Mouse (Mus musculus) myocyte (in vitro differentiated cells): ENCODE data around the gene Birc6. TPM values are rescaled to one million over a fixed set of nuclear protein-coding genes. Genes with fewer than 3 reads are reported as not detected.

ENCODE experiments used
- H3K27me3 ChIP-seq: one replicate; pipeline ENCODE4 v1.6.1; 2011; ENCODE audit not compliant: control insufficient read depth, insufficient read depth, insufficient read length
- H3K36me3 ChIP-seq: one replicate; pipeline ENCODE4 v1.6.1; 2011; ENCODE audit not compliant: control insufficient read depth, insufficient read depth
- H3K4me2 ChIP-seq: one replicate; pipeline ENCODE4 v1.6.1; 2011; ENCODE audit warnings: low read depth, control low read depth
- H3K4me3 ChIP-seq: one replicate; pipeline ENCODE4 v1.5.1; 2011; ENCODE audit warnings: mild to moderate bottlenecking, control low read depth, moderate library complexity
- H3K79me2 ChIP-seq: one replicate; pipeline ENCODE4 v1.6.1; 2011; ENCODE audit not compliant: control insufficient read depth, insufficient read depth
- H3ac ChIP-seq: one replicate; pipeline ENCODE4 v1.6.1; 2011; ENCODE audit not compliant: control insufficient read depth, insufficient read length
- CEBPB ChIP-seq: IDR thresholded peaks from 2 replicates; pipeline ENCODE4 v1.6.1; 2011; ENCODE audit warnings: mild to moderate bottlenecking, moderate library complexity; ENCODE audit not compliant: poor library complexity, insufficient read depth, severe bottlenecking
- E2F4 ChIP-seq: IDR thresholded peaks from one replicate; pipeline ENCODE4 v1.6.1; 2011; ENCODE audit warnings: mild to moderate bottlenecking, control low read depth, moderate library complexity; ENCODE audit not compliant: insufficient read depth
- MAX ChIP-seq: IDR thresholded peaks from one replicate; pipeline ENCODE4 v1.6.1; 2011; ENCODE audit warnings: low read depth, mild to moderate bottlenecking, control low read depth
- MYOD1 ChIP-seq, 3 experiments: IDR thresholded peaks; one replicate each; pipeline ENCODE4 v1.6.1; 2011; ENCODE audit warnings: control low read depth in 2 of 3, low read depth in 2 of 3, mild to moderate bottlenecking in 2 of 3, moderate library complexity in 1 of 3; ENCODE audit not compliant: insufficient read length in 2 of 3, control insufficient read depth in 1 of 3
- MYOG ChIP-seq, 3 experiments: IDR thresholded peaks; one replicate each; pipeline ENCODE4 v1.6.1; 2011; ENCODE audit warnings: control low read depth in 2 of 3, low read depth in 2 of 3, mild to moderate bottlenecking in 2 of 3; ENCODE audit not compliant: insufficient read length in 2 of 3, control insufficient read depth in 1 of 3, insufficient read depth in 1 of 3
- POLR2A ChIP-seq: IDR thresholded peaks from one replicate; pipeline ENCODE4 v1.6.1; 2011; ENCODE audit warnings: low read depth, mild to moderate bottlenecking, control low read depth, moderate library complexity; ENCODE audit not compliant: insufficient read length
- POLR2AphosphoS2 ChIP-seq: IDR thresholded peaks from one replicate; pipeline ENCODE4 v1.6.1; 2011; ENCODE audit warnings: low read depth, control low read depth; ENCODE audit not compliant: insufficient read length
- REST ChIP-seq: IDR thresholded peaks from one replicate; pipeline ENCODE4 v1.6.1; 2011; ENCODE audit warnings: mild to moderate bottlenecking, control low read depth, moderate library complexity; ENCODE audit not compliant: insufficient read depth, insufficient read length
- SRF ChIP-seq: IDR thresholded peaks from one replicate; pipeline ENCODE4 v1.6.1; 2011; ENCODE audit warnings: low read depth; ENCODE audit not compliant: control insufficient read depth, insufficient read length
- TCF12 ChIP-seq: IDR thresholded peaks from one replicate; pipeline ENCODE4 v1.6.1; 2011; ENCODE audit warnings: mild to moderate bottlenecking, control low read depth; ENCODE audit not compliant: poor library complexity, insufficient read depth, severe bottlenecking
- TCF3 ChIP-seq: IDR thresholded peaks from one replicate; pipeline ENCODE4 v1.6.1; 2011; ENCODE audit warnings: low read depth, control low read depth; ENCODE audit not compliant: insufficient read length
- USF1 ChIP-seq: IDR thresholded peaks from one replicate; pipeline ENCODE4 v1.6.1; 2011; ENCODE audit warnings: low read depth, mild to moderate bottlenecking, control low read depth, moderate library complexity
- polyA plus RNA-seq: library from polyadenylated mRNA; unstranded; fragments of >200 nt; fragmentation: generic; extraction: Trizol; gene quantifications from one replicate; pipeline ENCODE4 v1.2.1, GENCODE M21; 2012; ENCODE audit warnings: missing spikeins

The Birc6 gene
- polyA plus RNA-seq, 1 experiment, result 20.1 TPM

GRCm38 (mm10) chr17:74717618-74718151, 189.6 kb downstream of the Birc6 start, which contains the start of gene Ttc27:
Gene Ttc27 (plus strand): TSS chr17:74717732.
- TF ChIP-seq SRF (no peak), MAX (peak; percentile 87), TCF3 (no peak), TCF12 (no peak), REST (no peak), E2F4 (no peak), USF1 (no peak), MYOD1 (IDR thresholded peaks at IDR 0.05; ENCODE audit: control insufficient read depth in 1 of 3, insufficient read length in 2 of 3, low read depth in 2 of 3) (no peak), MYOG (IDR thresholded peaks at IDR 0.05; ENCODE audit: control insufficient read depth in 1 of 3, insufficient read depth in 1 of 3, insufficient read length in 2 of 3, low read depth in 2 of 3) (no peak), POLR2A (peak; percentile 91), POLR2AphosphoS2 (peak; percentile 94), CEBPB (no peak)
- Histone ChIP-seq H3K4me2 (peak within 1 kb of the TSS; percentile 94), H3K36me3 (peaks cover 10% of the 10 kb centered on the region), H3K79me2 (peaks cover 6% of the 10 kb centered on the region), H3ac (peak within 1 kb of the TSS; percentile 7), H3K4me3 (peak within 1 kb of the TSS; percentile 68), H3K27me3 (no peaks in the 10 kb centered on the region)

GRCm38 (mm10) chr17:74732872-74733271, 204.8 kb downstream of the Birc6 start:
- H3K27me3 ChIP-seq, result no peaks in the 10 kb centered on the region
- no peak overlapping the region for H3ac ChIP-seq
- H3K79me2 ChIP-seq, result no peaks in the 10 kb centered on the region
- no peak overlapping the region for H3K4me2 ChIP-seq
- no peak overlapping the region for H3K4me3 ChIP-seq
- TF ChIP-seq POLR2AphosphoS2 (no peak), E2F4 (no peak), CEBPB (no peak), POLR2A (no peak), REST (no peak), MYOD1 (IDR thresholded peaks at IDR 0.05; ENCODE audit: control insufficient read depth in 1 of 3, insufficient read length in 2 of 3, low read depth in 2 of 3) (no peak), MYOG (IDR thresholded peaks at IDR 0.05; ENCODE audit: control insufficient read depth in 1 of 3, insufficient read depth in 1 of 3, insufficient read length in 2 of 3, low read depth in 2 of 3) (no peak), TCF3 (no peak), SRF (no peak), USF1 (no peak), TCF12 (no peak), MAX (no peak)
- H3K36me3 ChIP-seq, result peaks cover 14% of the 10 kb centered on the region

GRCm38 (mm10) chr17:74735392-74735791, 207.3 kb downstream of the Birc6 start:
- no peak overlapping the region for H3K4me3 ChIP-seq
- no peak overlapping the region for H3K4me2 ChIP-seq
- H3ac ChIP-seq, result no peak overlapping the region

GRCm38 (mm10) chr17:74749659-74750058, 221.6 kb downstream of the Birc6 start:
- no peak for TF ChIP-seq MAX
- TF ChIP-seq MYOG (IDR thresholded peaks at IDR 0.05; ENCODE audit: control insufficient read depth in 1 of 3, insufficient read depth in 1 of 3, insufficient read length in 2 of 3, low read depth in 2 of 3), result peak in 2 of 3 experiments; percentile 46 to 84
- no peak for TF ChIP-seq TCF3
- TF ChIP-seq POLR2A, result no peak
- no peak for TF ChIP-seq CEBPB
- TF ChIP-seq TCF12, result no peak
- no peak for TF ChIP-seq POLR2AphosphoS2
- no peak for TF ChIP-seq USF1
- no peak for TF ChIP-seq REST
- peak; percentile 57 to 84 (median 66) for TF ChIP-seq MYOD1 (IDR thresholded peaks at IDR 0.05; ENCODE audit: control insufficient read depth in 1 of 3, insufficient read length in 2 of 3, low read depth in 2 of 3)
- peak; percentile 26 for TF ChIP-seq SRF
- TF ChIP-seq E2F4, result no peak
- H3K36me3 ChIP-seq, result peaks cover 9% of the 10 kb centered on the region
- no peak overlapping the region for H3K4me2 ChIP-seq
- no peaks in the 10 kb centered on the region for H3K79me2 ChIP-seq
- no peak overlapping the region for H3K4me3 ChIP-seq
- no peak overlapping the region for H3ac ChIP-seq
- H3K27me3 ChIP-seq, result no peaks in the 10 kb centered on the region

More at GRCm38 (mm10) chr17:74735392-74735791, 207.3 kb downstream of the Birc6 start:
- H3K79me2 ChIP-seq, result no peaks in the 10 kb centered on the region
- H3K27me3 ChIP-seq, result no peaks in the 10 kb centered on the region
- peaks cover 8% of the 10 kb centered on the region for H3K36me3 ChIP-seq
- TF ChIP-seq POLR2A, result no peak
- TF ChIP-seq MYOD1 (IDR thresholded peaks at IDR 0.05; ENCODE audit: control insufficient read depth in 1 of 3, insufficient read length in 2 of 3, low read depth in 2 of 3), result no peak

- no peak for TF ChIP-seq MAX
- no peak for TF ChIP-seq POLR2A
- no peak for TF ChIP-seq CEBPB
- no peak for TF ChIP-seq SRF
- no peak for TF ChIP-seq MYOD1 (IDR thresholded peaks at IDR 0.05; ENCODE audit: control insufficient read depth in 1 of 3, insufficient read length in 2 of 3, low read depth in 2 of 3)
- TF ChIP-seq E2F4, result no peak
- no peak for TF ChIP-seq USF1
- TF ChIP-seq TCF12, result no peak
- no peak for TF ChIP-seq POLR2AphosphoS2
- TF ChIP-seq MYOG (IDR thresholded peaks at IDR 0.05; ENCODE audit: control insufficient read depth in 1 of 3, insufficient read depth in 1 of 3, insufficient read length in 2 of 3, low read depth in 2 of 3), result no peak
- TF ChIP-seq REST, result no peak
- TF ChIP-seq TCF3, result no peak
- Histone ChIP-seq H3K79me2 (no peaks in the 10 kb centered on the region), H3K4me2 (no peak overlapping the region), H3K36me3 (peaks cover 9% of the 10 kb centered on the region), H3K27me3 (no peaks in the 10 kb centered on the region), H3ac (no peak overlapping the region), H3K4me3 (no peak overlapping the region)
Measured at GRCm38 (mm10) chr17:74751026-74751425, 222.9 kb downstream of the Birc6 start.
